Mouse (Mus musculus): ENCODE measurements at regions not wholly inside any gene's neighbourhood (a gene's known extent, or its start where the extent isn't known, plus 50 kb on each side); places are given as distances from the start of the nearest gene placed in this dataset.

DNA sequence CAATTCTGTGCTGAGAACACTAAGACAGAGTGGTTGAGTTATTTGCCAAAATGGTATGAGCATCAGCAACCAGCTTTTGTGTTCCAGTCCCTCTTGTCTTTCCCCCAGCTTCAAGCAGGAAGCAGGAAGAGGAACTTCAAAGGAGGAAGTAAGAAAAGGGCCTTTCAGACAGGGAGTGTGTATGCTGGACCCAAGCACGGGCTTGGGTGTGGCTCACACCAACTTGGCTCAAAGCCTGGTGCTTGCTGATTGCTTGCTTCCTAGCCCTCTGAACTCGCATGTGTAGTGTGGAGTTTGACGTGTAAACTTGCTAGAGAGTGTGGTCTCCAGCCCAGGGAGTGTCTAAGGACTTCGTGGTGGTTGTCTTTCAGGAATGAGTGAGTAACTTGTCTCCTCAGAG is 141.0 kb upstream of the Jun start:
- no peak for TF ChIP-seq CTCF (IDR thresholded peaks at IDR 0.05; ENCODE audit: insufficient read depth, low read depth, low read length)
- TF ChIP-seq POLR2A (IDR thresholded peaks at IDR 0.05; ENCODE audit: insufficient read depth, low read depth, low read length), result no peak

Data from olfactory bulb, adult 2 months (tissue).